Mouse (Mus musculus): ENCODE measurements around the gene Cpa4. TPM values are rescaled to one million over a fixed set of nuclear protein-coding genes. Genes with fewer than 3 reads are reported as not detected.

Cpa4 gene
- total RNA-seq, 2 experiments from 2014 or later: not detected

DNA sequence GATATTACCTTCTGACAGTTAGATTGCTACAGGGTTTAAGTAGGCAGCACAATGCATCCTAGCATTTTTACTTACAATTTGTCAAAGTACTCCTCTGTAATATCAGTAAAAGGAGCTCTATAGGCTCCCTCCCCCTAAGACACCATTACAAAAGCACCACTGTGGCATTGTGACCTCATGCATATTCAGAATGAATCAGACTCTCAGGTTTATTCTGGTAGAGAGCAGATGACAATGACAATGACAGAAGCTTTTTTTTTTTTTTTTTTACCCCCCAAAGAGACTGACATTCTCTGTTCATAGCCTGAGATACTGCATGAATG, 17.0 kb upstream of the Cpa4 start:
- ATAC-seq (replicated peaks; ENCODE audit: poor library complexity, severe bottlenecking): no peak

DNA sequence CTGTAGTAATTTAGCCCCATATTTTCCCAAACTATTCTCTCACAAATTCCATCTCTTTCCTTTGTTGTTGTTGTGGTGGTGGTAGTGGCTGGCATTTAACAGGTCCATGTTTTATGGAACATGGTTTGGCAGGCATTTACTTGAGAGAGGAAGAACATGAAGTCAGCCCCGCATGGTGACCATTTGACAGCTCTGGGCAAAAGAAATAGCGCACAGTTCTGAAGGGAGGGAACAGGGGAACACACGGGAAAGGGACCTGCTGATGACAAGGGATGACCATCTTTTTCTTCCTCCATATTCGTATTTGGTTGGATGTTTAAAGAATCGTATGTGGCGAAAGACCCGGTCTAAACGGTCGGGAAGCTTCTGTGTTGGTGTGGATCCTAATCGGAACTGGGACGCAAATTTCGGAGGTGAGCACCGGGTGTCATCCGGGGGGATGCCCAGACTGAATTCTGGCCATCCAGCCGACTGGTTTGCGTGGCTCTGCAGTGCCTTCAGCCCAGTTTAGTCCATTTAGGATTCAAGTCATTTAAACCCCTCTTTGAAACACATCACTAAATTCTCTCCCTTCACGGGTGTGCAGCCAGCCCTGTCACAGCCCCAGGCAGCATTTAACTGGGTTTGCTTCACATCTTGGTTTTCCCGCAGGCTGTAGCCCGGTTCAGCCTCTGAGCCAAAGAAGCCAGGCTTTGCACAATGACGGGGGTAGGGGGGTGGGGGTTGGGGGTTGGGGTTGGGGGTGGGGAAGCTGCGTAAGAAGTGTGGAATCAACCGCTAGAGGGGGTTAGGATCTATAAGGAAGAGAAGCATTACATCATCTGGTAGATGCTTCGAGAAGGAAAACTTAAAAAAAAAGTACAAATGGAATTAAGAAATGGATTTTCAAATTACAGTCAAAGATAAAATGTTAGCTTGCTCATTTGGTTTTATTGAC, 16.3 kb upstream of the Cpa4 start:
- peak; percentile 14 for ATAC-seq (replicated peaks; ENCODE audit: poor library complexity, severe bottlenecking)

GRCm38 (mm10) chr6:30552628-30553027, 15.5 kb upstream of the Cpa4 start:
- ATAC-seq (replicated peaks; ENCODE audit: poor library complexity, severe bottlenecking): peak; percentile 56

DNA sequence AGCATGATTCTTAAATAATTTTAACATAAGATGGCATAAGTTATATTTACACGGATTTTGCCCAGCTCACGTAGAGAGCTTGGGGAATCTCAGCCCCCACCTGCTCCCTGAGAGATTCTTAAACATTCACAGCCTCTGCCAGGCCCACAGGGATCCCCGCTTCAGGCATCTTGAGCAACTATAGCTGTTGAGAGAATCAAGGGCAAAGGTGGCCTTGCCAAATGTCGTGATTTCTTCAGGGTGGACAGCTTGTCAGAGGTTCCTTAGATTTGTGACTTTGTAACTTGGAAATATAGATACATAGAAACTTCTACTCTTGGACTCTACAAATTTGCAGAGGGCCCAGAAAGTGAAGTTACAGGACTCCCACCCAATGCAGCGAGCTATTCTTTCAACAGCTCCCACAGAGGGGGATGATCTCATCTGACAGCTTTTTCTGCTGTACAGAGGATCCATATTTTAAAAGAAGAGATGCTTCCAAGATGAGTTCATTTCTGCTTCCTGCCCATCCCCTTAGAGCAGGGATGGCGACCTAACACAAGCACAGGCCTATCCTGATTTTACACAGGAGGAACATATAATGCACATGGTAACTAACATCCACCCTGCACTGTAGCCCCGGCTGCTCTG, 14.7 kb upstream of the Cpa4 start:
- no peak for ATAC-seq (replicated peaks; ENCODE audit: poor library complexity, severe bottlenecking)

DNA sequence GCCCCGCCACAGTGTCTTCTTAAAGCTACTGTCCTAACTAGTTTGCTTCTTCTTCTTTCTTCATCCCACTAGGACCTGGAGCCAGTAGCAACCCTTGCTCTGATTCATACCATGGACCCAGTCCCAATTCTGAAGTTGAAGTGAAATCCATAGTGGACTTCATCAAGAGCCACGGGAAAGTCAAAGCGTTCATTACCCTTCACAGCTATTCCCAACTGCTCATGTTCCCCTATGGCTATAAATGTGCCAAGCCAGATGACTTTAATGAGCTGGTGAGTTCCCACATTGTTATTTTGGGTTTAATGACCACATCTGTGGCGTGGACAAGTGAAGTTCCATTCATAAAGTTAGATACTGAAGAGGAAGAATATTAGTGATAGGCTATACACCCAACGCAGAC, 14.1 kb upstream of the Cpa4 start:
- no peak for ATAC-seq (replicated peaks; ENCODE audit: poor library complexity, severe bottlenecking)

GRCm38 (mm10) chr6:30554621-30555170, 13.5 kb upstream of the Cpa4 start:
- ATAC-seq (replicated peaks; ENCODE audit: poor library complexity, severe bottlenecking): no peak

GRCm38 (mm10) chr6:30556080-30556479, 12.1 kb upstream of the Cpa4 start:
- 0 out of 2 replicates have a peak, but pooled peaks have one; percentile 23 for ATAC-seq (replicated peaks; ENCODE audit: poor library complexity, severe bottlenecking)

DNA sequence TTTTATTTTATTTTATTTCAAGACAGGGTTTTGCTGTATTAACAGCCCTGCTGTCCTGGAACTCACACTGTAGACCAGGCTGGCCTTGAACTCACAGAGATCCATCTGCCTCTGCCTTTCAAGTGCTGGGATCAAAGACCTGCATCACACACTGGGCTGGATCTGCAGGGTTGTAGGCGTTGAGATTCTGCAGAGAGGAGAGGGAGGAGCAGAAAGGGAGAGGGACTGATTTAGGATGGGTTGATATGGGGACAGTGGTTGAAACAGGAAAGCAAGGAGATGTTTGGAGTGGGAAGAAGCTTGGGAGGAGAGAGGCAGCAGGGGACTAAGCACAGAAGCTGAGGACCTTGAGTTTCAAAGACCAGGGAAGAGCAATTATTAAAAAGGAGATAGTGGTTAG, 8.4 kb upstream of the Cpa4 start:
- no peak for ATAC-seq (replicated peaks; ENCODE audit: poor library complexity, severe bottlenecking)

DNA sequence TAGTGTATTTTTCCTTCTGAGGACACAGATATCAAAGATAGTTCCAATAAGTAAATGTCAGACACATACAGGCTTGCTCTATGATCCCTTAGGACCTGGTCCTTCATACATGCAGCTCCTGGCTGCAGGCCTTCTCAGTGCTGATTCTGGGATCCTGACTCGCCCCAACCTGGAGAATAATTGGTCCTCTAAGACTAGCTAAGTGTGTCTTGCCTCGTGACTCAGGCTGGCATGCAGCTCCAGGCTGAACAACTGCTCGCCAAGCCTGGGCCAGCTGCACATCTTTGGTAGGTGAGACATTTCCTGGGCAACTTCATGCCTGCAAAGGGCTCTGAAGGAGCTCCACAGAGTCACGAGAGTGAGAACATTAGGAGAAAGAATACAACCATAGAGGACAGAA, 6.0 kb upstream of the Cpa4 start:
- no peak for ATAC-seq (replicated peaks; ENCODE audit: poor library complexity, severe bottlenecking)

GRCm38 (mm10) chr6:30563575-30563974, 4.6 kb upstream of the Cpa4 start:
- no peak for ATAC-seq (replicated peaks; ENCODE audit: poor library complexity, severe bottlenecking)

GRCm38 (mm10) chr6:30564051-30564450, 4.1 kb upstream of the Cpa4 start:
- ATAC-seq (replicated peaks; ENCODE audit: poor library complexity, severe bottlenecking): no peak

GRCm38 (mm10) chr6:30569331-30569730, 1.2 kb downstream of the Cpa4 start:
- ATAC-seq (replicated peaks; ENCODE audit: poor library complexity, severe bottlenecking): no peak

GRCm38 (mm10) chr6:30570012-30570411, 1.8 kb downstream of the Cpa4 start:
- no peak for ATAC-seq (replicated peaks; ENCODE audit: poor library complexity, severe bottlenecking)

- ATAC-seq (replicated peaks; ENCODE audit: poor library complexity, severe bottlenecking): no peak
Measured at GRCm38 (mm10) chr6:30572456-30573311, 4.5 kb downstream of the Cpa4 start.

GRCm38 (mm10) chr6:30573380-30573779, 5.2 kb downstream of the Cpa4 start:
- no peak for ATAC-seq (replicated peaks; ENCODE audit: poor library complexity, severe bottlenecking)

GRCm38 (mm10) chr6:30574945-30575344, 6.8 kb downstream of the Cpa4 start:
- ATAC-seq (replicated peaks; ENCODE audit: poor library complexity, severe bottlenecking): no peak

- no peak for ATAC-seq (replicated peaks; ENCODE audit: poor library complexity, severe bottlenecking)
Measured at GRCm38 (mm10) chr6:30576477-30577203, 8.5 kb downstream of the Cpa4 start.

GRCm38 (mm10) chr6:30579961-30580840, 12.0 kb downstream of the Cpa4 start:
- ATAC-seq (replicated peaks; ENCODE audit: poor library complexity, severe bottlenecking): no peak

DNA sequence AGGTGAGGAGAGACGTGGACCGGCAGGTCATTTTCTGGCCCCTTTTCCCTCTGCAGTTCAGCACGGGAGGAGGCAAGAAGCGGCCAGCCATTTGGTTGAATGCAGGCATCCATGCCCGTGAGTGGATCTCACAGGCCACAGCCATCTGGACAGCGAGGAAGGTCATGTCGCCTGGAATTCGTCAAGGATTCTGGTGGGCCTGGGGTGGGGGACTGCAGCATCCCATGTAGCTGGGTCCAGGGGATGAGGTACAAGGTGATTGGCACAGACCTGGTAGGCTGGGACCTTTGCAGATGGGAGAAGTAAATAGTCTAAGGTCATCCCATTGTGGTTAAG, 12.6 kb downstream of the Cpa4 start:
- no peak for ATAC-seq (replicated peaks; ENCODE audit: poor library complexity, severe bottlenecking)

All from granulocyte monocyte progenitor cell, adult 5-6 weeks (primary cell).